Mouse (Mus musculus) cerebellum, postnatal 25 days (tissue): Measurements from ENCODE around the gene Exo5.

Source experiments
- DNase-seq, 2 experiments: peaks; one replicate each; pipeline ENCODE4 v3.0.0; 2021; ENCODE audit warnings: mixed read lengths in 2 of 2

The Exo5 gene

DNA sequence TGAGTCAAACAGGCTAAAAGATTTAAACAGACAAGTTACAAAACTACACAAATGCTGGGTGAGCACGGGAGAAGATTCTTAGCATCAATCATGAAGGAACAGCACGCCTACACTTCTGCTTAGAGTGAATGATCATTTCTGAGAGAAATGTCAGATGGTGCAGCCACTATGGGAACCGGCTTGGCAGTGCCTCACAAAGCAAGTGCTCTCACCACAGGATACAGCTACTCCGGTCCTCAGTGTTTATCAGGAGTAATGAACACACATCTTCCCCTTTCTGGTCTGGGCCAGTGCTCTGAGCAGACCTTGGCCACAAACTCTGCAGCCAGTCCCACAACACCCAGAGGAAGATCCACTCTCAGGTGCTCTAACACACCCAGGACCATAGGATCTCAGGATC is 20.3 kb downstream of the Exo5 start:
- DNase-seq, result peak; percentile 47 to 50

DNA sequence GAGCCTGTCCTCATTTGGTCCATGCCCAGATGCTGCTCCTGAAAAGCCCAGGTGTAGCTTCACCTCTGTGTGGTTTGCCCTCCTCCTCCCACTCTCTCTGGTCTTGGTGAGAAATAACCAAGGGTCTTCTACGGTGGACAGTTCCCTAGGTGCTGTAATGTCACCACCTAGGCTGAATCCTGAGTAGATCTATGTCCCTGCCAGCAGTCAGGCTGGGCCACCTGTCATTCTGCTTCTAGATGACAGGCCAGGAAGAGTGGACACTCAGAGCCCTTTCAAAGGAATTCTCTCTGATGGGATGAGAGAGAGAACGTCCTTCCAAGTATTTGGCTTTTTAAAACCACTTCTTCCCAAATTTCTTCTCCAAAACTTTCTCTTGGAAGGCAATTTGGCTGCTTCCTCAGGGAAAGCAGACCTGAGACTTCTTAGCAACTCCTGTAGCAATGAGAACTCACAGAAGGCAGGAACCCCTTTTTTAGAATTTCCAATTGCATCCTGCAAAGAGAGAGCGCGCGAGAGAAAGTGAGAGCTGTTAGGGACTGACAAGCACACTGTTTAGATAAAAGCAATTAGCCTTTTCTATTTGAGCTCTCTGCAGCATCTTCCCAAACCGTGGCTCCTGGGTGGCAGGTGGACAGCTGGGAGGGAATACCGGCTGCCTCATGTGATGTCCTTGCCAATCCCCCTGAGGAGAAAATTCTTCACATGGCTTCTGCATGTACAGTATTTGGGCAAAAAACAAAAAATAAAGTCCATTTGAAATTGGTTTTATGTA is 28.8 kb downstream of the Exo5 start:
- peak; percentile 59 to 65 for DNase-seq

DNA sequence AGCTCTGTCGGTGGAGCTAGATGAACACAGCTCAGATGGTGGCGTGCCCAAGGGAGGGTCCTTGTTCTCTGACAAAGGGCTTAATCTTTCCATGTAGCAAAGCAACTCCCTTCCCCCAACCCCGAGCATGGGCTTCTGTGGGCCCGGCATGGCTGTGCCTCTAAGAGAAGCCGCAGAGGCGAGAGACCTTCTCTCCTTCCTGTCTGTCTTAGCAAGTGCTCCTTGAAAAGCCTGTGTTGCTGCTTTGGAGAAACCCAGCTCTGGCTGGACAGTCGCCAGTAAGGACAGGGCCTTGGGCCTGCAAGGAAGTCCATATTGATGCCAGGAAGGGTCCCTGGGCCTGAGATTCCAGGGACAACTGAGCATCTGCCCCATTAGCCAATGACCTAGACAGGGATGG is 29.6 kb downstream of the Exo5 start:
- DNase-seq, result peak; percentile 62 to 64

DNA sequence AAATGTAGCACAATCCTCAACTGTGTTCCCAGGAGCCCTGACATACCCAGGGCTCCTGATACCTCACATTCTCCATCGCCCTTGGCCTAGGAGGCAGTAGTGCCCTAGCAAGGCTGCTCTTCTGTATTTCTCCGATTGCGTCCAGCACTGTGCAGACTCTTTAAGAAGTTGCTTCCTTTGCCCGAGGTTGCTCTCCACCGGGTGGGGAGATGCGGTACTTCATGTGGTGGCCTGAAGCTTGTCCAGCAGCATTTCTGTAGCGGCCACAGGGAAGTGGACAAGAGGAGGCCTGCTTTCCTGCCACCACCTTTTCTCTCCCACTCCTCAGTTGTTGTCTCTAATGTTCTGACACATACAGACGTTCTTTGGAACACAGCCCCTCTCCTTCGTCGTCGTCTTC is 30.2 kb downstream of the Exo5 start:
- peak; percentile 55 to 63 for DNase-seq

DNA sequence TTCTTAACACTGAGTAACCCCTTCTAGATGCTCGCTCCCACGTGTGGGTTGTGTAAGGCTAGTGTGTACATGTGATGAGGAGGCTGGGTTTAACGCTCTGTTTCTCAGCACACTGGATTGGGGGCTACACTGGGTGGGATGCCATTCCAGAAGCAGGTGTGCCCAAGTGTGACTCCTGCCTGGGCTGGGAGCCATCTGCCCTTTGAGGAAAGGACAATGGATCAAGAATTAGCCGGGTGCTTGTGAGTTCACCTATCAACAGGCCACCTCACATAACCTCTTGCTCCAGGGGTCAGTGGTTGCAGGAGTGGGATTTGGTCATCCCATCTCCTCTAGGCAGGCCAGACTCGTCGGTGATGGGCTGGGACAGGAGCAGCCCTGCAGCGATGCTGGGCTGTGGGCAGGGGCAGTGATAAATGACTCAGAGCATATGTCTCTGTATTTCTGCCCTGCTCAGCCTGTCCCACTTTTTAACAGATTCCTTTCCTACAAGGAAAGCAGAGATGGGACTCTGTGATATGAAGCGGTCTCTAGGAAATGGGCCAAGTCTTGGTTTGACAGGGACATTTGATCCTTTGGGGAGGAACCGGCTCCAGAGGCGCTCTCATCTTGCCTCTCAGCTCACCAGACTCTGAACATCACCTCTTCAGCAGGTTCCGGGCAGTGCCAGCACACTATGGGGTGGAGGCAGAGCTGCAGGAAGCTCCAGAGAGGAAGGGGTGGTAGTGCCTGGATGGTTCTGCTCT is 31.0 kb downstream of the Exo5 start:
- DNase-seq, result peak; percentile 80 to 82

DNA sequence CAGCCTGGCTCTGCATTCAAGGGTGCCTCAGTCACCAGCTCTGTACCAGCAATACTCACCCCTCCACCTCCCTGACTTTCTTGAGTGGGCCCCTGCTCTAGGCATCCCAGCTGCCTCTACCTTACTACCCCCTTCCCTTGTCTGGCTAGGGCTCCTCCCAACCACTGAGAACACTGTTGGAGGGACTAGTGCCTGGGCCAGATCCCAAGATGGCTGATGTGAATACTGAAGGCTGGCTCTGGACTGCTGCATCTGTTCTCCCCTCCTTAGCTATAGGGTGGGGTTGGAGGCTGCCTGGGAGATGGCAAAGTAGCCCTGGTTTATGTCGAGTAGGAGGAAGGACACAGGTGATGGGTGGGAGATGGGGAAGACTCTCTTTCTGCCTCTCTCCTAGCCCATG is 32.3 kb downstream of the Exo5 start:
- no peak for DNase-seq

DNA sequence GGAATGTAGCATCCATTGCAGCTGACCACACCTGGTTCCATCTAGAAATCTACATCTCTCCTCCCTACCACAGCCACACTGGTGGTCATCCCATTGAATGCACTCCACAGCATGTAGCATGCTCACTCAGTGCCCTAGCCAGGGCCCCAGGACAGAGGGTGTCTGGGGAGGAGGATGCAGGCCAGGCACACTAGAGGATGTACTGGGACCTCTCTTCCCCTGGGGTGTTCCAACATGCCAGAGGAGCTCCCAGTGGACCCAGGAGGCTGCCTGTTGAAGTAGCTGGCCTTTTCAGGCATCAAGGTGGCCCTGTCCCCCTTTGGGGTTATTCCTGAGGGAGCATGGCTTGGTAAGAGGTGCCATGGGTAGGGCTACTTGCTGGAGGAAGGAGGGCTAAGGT is 32.9 kb downstream of the Exo5 start:
- DNase-seq, result no peak

DNA sequence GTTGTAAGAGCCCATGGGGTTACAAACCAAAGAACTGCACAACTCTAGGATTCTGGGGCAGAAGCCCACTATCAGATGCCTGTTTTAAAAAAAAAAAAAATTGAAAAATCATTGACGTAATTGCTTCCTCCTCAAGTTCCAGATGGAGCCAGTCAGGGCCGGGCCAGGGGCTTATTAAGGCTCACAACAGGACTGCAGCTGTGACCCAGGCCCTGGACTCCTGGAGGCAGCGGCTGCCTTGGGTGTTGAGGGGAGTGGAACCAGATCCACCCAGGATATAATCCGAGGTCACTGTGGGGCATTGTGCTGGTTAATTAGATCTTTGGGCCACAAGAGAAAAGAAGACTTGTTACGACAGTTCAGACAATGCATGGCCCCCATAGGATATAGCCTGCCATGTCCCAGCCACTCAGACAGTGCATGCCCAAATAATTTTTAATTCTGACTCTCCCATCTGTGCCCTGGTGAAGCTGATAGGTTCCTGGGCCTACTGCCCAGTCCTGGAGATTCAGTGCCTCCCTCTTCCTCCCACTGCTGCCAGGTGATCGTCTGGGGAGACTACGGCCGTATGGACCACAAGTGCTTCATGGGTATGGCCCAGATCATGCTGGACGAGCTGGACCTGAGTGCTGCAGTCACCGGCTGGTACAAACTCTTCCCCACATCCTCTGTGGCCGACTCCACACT is 33.9 kb downstream of the Exo5 start:
- DNase-seq, result peak; percentile 88 to 92

DNA sequence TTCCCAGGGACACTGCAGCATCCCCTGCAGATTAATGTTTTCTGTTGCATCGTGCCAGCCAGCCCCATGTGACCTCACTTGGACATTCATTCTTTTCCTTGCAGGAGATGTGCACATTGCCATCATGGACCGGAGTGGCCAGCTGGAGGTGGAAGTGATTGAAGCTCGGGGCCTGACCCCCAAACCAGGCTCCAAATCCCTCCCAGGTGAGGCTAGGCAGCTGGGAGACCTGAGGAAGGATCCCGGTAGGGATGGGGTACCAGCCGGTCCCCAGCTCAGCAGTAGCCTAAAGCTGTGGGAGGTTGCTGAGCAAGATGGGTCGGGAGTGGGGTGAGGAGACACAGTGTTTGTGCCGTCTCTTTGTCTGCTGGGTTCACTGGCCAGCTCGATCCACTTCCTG is 35.9 kb downstream of the Exo5 start:
- peak; percentile 51 to 57 for DNase-seq

DNA sequence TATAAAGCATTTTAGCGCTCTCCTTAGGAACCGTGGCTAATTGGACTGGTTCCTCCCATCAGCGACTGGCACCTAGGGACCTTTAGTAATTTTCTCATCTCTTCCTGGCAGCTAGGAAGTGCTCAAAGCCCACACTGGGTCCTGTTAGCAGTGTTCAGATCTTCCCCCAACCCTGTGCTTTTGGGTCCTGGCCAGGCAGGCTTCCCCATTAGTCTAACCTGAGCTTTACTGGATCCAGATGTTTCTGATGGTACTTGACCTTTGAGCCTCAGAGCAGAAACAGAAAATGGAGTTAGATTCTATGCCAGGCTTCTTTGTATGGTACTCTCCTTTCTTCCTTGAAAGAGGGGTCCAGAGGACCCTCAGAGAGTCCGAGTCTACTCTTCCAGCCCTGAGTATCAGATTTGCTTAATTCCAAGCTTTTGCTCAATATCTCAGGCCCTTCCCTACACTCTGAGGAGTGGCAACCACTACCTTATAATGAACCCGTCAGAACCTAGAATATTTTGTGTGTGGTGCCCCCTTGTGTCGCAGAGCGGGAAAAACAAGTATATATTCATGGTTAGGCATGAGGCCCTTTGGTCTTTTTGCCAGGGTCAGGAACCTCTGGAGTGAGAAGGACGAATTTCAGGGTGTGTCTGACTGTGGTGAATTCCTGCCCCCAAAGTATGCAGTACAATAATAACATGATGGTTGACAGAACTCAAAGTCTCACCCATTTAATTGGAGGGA is 37.3 kb downstream of the Exo5 start:
- DNase-seq, result peak; percentile 81 to 82

DNA sequence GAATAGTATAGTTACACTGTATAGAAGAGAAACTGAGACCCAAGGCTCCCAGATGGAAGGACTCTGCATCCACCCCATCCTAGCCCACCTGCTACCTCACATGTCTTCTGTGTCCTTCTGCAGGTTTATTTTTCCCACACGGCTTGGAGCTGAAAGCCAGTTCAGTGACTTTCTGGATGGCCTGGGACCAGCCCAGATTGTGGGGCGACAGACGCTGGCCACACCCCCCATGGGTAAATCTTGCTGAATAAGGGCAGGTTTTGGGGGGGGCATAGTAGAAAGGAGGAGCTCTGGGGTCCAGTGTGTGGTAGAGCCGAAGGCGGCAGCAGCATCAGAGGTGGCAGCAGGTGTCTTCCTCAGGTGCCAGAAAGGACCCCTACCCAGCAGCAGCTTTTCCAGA is 38.0 kb downstream of the Exo5 start:
- DNase-seq, result peak in 1 of 2 experiments; percentile 57

DNA sequence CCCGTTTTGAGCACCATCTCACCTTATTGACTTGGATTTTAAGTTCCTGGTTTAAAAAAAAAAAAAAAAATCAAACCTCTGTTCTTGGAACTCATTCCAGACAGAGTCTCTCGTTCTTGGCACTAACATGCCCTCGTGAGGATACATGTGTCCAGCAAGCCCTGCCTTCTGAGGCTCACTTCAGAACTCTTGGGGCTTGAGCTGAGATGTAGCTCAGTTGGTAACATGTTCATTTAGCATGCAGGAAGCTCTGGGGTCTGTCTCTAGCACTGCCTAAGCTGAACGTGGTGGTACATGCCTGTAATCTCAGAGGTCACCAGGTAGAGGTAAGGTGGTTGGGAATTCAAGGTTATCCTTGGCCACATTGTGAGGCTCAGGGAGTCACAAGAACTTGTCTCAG is 38.7 kb downstream of the Exo5 start:
- DNase-seq, result no peak

DNA sequence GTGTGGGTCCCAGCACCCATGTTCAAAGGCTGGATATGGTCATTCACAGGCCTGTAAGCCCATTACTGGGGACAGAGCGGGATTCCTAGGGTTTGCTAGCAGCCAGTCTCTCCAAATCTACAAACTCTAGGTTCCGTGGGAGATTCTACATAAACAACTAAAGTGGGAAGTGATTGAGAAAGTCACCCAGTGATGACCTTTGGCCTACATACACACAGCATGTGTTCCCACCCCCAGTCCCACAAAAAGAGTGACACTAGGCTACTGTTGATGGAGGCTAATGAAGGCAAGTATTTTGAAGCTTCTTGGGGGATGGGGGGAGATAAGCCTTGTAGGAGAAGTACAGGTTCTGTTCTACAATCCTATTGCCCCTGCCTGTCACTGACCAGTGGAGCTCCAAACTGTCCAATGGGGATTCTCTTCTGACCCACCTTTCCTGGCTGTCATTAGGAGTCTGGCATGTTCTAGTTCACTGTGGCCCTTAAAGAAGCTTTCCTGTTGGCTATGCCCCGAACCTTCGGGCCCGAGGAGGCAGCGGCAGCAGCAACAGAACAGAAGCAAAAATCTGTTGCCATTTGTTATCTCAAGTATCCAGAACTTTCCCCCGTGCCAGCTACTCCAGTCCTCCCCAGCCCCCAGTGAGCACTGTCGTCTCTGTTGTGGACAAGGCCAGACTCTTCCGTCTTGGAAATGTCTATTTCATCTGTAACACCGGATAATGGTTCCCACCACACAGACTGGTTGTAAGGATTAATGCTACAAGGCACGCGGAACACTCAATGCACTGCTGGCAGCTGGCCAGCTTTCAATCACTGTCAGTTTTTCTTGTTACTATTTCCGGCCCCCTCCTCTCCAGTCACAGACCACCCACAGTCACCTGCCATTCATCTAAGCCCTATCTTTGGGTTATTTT is 39.4 kb downstream of the Exo5 start:
- no peak for DNase-seq

DNA sequence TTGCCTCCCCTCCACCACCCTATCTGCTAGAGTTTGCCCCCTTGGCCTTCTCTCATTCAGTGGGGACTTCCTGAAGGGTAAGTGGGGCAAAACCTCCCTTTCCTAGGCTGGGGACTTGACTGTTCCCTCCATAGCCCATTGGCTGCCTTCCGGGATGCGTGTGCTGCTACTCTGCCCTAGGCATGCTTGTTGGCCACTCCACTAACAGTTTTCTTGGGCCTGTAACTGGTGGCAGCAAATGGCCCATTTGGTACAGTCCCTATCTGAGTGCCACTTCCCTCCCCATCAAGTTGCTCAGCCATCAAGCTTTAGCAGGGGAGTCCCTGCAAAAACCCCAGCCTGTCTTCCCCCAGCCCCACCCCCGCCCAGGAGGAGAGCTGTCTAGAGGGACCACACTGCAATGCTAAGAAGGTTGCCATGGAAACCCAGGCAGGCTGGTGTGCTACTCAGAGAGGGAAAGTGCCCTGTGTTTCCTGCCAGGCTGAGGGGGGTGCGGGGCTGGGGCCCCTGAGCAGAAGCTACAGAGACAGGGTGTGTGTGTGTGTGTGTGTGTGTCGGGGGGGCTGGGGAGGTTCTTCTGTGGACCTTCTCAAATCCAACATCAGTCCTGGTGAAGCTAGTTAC is 42.7 kb downstream of the Exo5 start:
- no peak for DNase-seq

DNA sequence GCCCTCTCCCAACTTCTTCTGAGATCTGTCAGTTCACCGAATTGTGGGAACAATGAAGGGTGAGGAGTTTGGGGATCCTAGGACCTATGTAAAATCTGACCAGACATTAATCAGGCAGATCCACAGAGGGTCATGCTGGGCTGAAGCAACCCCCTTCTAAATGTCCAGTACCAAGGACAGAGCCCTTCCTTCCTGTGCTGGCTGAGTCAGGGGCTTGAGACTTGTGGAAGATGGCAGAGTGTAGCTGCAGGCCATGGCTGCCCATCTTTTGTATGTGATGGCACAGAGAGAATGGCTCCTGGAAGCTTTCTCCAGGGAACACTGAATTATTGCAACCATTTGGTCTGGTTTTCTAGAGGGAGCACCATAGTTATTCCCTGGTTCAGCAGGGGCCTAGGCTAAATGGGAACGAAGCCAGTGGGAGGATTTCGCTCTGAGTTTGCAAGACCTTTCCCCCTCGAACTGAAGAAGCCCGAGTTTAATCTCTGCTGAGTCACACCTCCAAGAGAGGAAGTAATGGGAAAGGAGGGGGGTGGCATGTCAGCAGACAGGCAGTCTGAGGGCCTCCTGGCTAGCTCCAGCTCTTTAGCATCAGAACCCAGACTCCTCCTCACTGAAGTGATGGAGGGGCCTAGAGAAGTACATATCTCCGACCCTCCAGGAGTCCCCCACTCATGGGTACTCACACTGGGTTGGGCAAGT is 43.9 kb downstream of the Exo5 start:
- DNase-seq, result no peak

DNA sequence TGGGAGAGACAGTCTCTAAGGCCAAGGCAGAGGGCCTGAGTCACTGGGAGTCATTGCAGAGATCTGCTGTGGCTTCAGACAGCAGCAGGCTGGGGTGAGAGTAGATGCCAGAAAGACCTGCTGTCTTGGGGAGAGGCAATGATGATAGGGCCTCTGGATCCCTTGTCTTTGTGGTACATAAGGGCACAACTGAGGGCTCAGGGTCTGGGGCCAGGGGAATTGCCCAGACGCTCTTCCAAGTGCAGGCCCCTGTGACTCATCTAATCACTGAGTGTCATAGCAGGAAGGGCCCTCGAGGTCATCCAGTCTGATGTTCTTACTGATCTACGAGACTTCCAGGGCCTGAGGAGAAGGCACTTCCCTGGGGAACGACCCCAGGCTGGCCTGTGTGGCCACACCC is 45.4 kb downstream of the Exo5 start:
- DNase-seq, result no peak

DNA sequence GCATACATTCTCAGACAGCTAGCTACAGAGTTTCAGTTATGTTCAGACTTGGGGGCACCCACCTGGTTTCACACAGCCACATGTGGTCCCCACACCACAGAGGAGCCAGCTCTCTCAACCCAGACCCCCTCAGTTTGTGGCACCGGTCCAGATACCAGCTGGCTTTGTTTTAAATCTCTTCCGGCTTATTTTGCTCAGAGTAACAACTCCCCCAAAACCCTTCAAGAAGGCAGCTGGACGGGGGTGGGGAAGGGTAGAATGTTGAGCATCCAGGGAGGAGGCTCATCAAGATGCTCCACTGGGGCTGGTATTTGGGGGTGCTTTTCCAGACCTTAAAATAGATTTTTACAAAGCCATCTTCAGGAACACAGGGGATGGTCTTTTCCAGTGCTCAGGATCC is 46.1 kb downstream of the Exo5 start:
- no peak for DNase-seq

DNA sequence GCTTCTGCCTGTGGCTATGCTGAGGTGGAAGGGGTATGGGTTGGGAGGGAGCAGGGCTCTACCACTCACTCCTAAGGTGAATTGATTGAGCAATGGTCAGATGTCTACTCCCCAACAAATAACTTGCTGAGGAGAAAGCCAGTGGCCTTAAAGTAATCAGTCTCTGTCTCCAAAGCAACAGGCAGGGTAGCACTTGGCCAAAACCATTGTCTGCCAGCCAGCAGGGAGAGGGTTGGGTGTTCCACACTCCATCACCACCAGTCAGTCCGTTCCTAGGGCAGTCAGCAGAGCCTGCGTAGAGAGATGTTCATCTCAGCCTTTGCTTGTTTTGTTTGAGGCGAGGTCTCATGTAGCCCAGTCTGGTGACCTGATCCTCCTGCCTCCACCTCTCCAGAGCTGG is 48.9 kb downstream of the Exo5 start:
- DNase-seq, result peak; percentile 63 to 68
